Mouse (Mus musculus) gastrocnemius, adult 8-10 months (tissue): ENCODE data around the gene Proser3. TPM values are rescaled to one million over a fixed set of nuclear protein-coding genes. Genes with fewer than 3 reads are reported as not detected.
A peak's percentile ranks its signal among the peaks of the same experiment; 100 is the strongest.

ENCODE experiments used
- DNase-seq, 2 experiments: peaks; one replicate each; pipeline ENCODE4 v3.0.0; 2022; ENCODE audit warnings: low spot score in 2 of 2
- total RNA-seq, 4 experiments: library from RNA; stranded (reverse); gene quantifications; 2 replicates each; pipeline ENCODE4 v1.2.4; 2022

The Proser3 gene
- total RNA-seq, 4 experiments from 2014 or later: 2.6 to 6.2 (median 3.7) TPM

- peak in 1 of 2 experiments; percentile 1 for DNase-seq
Observed at GRCm38 (mm10) chr7:30581547-30581946, 29.4 kb upstream of the Proser3 start.

- DNase-seq: no peak
Observed at GRCm38 (mm10) chr7:30579950-30580349, 27.9 kb upstream of the Proser3 start.

- DNase-seq: peak; percentile 86 to 89
Observed at GRCm38 (mm10) chr7:30572969-30573368, 20.9 kb upstream of the Proser3 start.

- no peak for DNase-seq
Observed at GRCm38 (mm10) chr7:30572389-30572788, 20.3 kb upstream of the Proser3 start.

GRCm38 (mm10) chr7:30567555-30567954 is 15.5 kb upstream of the Proser3 start:
- DNase-seq: no peak

- no peak for DNase-seq
Observed at GRCm38 (mm10) chr7:30566033-30566432, 13.9 kb upstream of the Proser3 start.

GRCm38 (mm10) chr7:30564970-30565571 is 13.0 kb upstream of the Proser3 start, which contains the start of gene Igflr1:
TSS of gene Igflr1 (plus strand) at chr7:30565427.
- no peak for DNase-seq

GRCm38 (mm10) chr7:30563906-30564280 is 11.8 kb upstream of the Proser3 start:
- no peak for DNase-seq

GRCm38 (mm10) chr7:30563117-30563905 is 11.2 kb upstream of the Proser3 start, which contains the start of the genes U2af1l4, Gm49396 and Psenen:
TSS of gene U2af1l4 (plus strand) at chr7:30563301.
TSS of gene Gm49396 (plus strand) at chr7:30563344.
TSS of gene Psenen (minus strand) at chr7:30563627.
- peak; percentile 89 to 95 for DNase-seq

- DNase-seq: no peak
Observed at GRCm38 (mm10) chr7:30562526-30563116, 10.5 kb upstream of the Proser3 start.

- no peak for DNase-seq
Observed at GRCm38 (mm10) chr7:30560296-30560695, 8.2 kb upstream of the Proser3 start.

- DNase-seq: peak; percentile 98 to 99
Observed at GRCm38 (mm10) chr7:30559443-30559954, 7.4 kb upstream of the Proser3 start, which contains the start of gene Lin37. TSS of gene Lin37 (minus strand) at chr7:30559838.

- DNase-seq: no peak
Observed at GRCm38 (mm10) chr7:30558656-30559442, 6.8 kb upstream of the Proser3 start.

GRCm38 (mm10) chr7:30557901-30558514 is 5.9 kb upstream of the Proser3 start:
- DNase-seq: no peak

GRCm38 (mm10) chr7:30556894-30557536 is 4.9 kb upstream of the Proser3 start:
- no peak for DNase-seq

GRCm38 (mm10) chr7:30553810-30554584 is 1.9 kb upstream of the Proser3 start:
- DNase-seq: no peak

- DNase-seq: peak; percentile 50 to 72
Observed at GRCm38 (mm10) chr7:30553021-30553589, 1.0 kb upstream of the Proser3 start.

- no peak for DNase-seq
Observed at GRCm38 (mm10) chr7:30551445-30552101, 526 bp downstream of the Proser3 start.
